Mouse (Mus musculus): ENCODE results near the gene Gcn1l1. TPM values are rescaled to one million over a fixed set of nuclear protein-coding genes. Genes with fewer than 3 reads are reported as not detected.
A peak's percentile ranks its signal among the peaks of the same experiment; 100 is the strongest.

Gcn1l1 gene
- total RNA-seq, 1 experiment from 2014 or later: 39.8 TPM

GRCm38 (mm10) chr5:115634046-115634445 is 69.0 kb downstream of the Gcn1l1 start:
- no peak for ATAC-seq (ENCODE audit: extremely low read depth, insufficient number of reproducible peaks, low FRiP score, poor library complexity, severe bottlenecking)

DNA sequence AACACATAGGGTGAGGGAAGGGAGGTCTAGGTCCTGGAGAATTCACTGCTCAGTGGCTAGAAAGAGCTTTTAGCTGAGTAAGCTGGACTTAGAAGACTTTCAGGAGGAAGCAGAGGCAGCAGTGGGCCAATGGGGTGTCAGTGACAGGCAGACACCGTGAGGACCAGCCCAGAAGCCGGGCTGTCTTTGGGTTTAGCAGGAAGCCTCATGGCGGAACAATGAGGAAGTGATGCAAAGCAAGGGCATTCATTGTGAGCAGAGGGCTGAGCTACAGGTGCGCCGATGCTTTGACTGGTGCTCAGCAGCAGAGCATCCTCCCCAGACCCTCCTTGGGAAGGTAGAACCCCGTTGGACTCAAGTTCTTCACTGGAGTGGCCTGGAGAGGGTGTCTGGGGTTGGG is 70.5 kb downstream of the Gcn1l1 start:
- ATAC-seq (ENCODE audit: extremely low read depth, insufficient number of reproducible peaks, low FRiP score, poor library complexity, severe bottlenecking): peak; percentile 76

- no peak for ATAC-seq (ENCODE audit: extremely low read depth, insufficient number of reproducible peaks, low FRiP score, poor library complexity, severe bottlenecking)
Measured at GRCm38 (mm10) chr5:115644192-115644591, 79.1 kb downstream of the Gcn1l1 start.

DNA sequence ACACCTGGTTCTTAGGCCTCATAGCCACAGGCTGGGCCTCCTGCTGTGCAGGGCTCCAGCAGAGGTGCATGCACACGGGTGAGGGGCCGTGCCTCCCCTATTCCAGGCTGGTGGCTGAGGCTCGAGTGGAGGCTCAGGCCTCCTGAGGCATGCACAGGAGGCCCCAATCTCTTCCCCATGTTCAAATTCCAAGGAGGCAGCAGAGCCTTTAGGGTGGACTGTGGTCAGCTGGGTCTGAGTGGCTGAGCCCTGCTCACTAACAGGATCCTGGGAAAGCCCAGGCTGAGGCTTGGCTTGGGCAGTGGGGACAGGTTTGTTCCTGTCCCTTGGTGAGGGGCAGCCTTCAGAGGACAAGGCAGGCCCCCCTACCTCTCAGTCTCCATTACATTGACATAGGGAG is 83.8 kb downstream of the Gcn1l1 start:
- no peak for ATAC-seq (ENCODE audit: extremely low read depth, insufficient number of reproducible peaks, low FRiP score, poor library complexity, severe bottlenecking)

- no peak for ATAC-seq (ENCODE audit: extremely low read depth, insufficient number of reproducible peaks, low FRiP score, poor library complexity, severe bottlenecking)
Measured at GRCm38 (mm10) chr5:115649699-115650098, 84.6 kb downstream of the Gcn1l1 start.

DNA sequence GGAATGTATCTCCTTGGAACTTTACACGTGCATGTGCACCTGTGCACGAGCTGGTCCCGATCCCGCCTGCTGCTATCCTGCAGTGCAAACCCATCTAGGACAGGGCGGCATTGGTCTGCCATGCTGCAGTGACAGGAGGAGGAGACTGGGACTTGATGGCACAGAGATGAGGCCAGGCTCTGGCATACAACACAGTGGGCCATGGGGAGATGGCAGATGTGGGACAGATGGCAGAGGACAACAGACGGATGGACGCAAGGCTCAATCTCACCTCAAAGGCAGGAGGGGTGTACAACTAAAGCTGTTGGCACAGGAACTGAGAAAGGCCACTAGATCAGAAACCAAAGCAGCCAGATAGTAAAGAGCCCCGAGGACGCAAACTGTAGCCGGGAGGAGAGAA is 85.8 kb downstream of the Gcn1l1 start:
- ATAC-seq (ENCODE audit: extremely low read depth, insufficient number of reproducible peaks, low FRiP score, poor library complexity, severe bottlenecking): no peak

DNA sequence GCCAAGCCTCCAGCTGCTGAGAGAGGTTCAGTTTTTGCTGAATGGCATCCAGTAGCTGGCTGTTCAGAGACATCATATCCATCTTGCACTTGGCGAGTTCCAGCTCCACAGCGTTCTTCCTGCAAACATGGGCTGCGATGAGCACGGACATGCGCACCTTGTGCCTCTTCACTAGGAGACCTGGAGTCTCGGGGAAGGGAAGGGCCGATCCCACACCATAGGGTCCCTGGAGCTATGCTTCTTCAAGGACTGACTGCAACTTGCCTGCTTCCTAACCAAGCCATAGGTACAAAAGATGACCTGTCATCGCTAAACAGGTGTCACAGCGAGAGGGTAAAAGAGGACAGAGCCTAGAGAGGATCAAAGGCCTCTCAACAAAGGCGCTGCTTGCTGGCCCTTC is 86.8 kb downstream of the Gcn1l1 start:
- ATAC-seq (ENCODE audit: extremely low read depth, insufficient number of reproducible peaks, low FRiP score, poor library complexity, severe bottlenecking): no peak

GRCm38 (mm10) chr5:115652681-115653575 is 87.9 kb downstream of the Gcn1l1 start:
- ATAC-seq (ENCODE audit: extremely low read depth, insufficient number of reproducible peaks, low FRiP score, poor library complexity, severe bottlenecking): peak; percentile 96

DNA sequence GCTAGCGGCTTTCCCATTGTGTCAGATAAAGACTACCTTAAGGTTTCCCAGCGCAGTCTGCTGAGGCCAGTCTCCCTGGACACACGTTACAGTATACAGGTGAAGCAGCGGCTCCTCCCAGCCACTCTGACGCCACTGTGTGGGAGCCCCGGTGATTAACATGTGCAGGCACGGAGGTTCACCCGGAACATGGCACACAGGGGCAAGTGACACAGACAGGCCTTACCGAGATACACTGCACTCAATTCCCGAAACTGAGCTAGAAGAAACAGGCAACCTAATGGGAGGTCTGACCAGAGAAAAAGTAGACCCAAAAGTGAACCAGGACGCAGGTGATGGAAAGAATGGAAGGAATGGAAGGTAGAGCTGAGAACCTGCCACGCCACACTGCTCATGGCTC is 88.7 kb downstream of the Gcn1l1 start:
- no peak for ATAC-seq (ENCODE audit: extremely low read depth, insufficient number of reproducible peaks, low FRiP score, poor library complexity, severe bottlenecking)

GRCm38 (mm10) chr5:115656677-115657076 is 91.6 kb downstream of the Gcn1l1 start:
- no peak for ATAC-seq (ENCODE audit: extremely low read depth, insufficient number of reproducible peaks, low FRiP score, poor library complexity, severe bottlenecking)

DNA sequence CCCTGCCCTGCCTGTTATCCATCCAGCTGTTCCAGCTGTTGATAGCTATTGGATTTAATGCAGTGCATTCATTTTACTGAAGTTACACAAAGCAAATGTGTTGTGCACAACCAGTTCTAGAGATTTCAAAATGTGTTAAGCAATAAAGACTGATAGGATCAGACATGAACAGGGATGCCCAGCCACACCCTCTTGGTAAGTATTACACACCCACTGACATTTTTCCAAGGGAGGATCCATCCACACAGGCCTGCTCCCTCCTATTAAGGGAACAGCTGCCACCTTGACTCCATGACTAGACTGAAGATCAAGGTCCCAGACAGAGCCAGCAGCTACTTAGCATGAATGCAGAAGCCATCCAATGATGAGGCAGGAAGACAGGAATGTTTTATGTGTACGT is 92.2 kb downstream of the Gcn1l1 start:
- ATAC-seq (ENCODE audit: extremely low read depth, insufficient number of reproducible peaks, low FRiP score, poor library complexity, severe bottlenecking): no peak

GRCm38 (mm10) chr5:115658352-115658751 is 93.3 kb downstream of the Gcn1l1 start:
- no peak for ATAC-seq (ENCODE audit: extremely low read depth, insufficient number of reproducible peaks, low FRiP score, poor library complexity, severe bottlenecking)

- no peak for ATAC-seq (ENCODE audit: extremely low read depth, insufficient number of reproducible peaks, low FRiP score, poor library complexity, severe bottlenecking)
Measured at GRCm38 (mm10) chr5:115662658-115663057, 97.6 kb downstream of the Gcn1l1 start.

DNA sequence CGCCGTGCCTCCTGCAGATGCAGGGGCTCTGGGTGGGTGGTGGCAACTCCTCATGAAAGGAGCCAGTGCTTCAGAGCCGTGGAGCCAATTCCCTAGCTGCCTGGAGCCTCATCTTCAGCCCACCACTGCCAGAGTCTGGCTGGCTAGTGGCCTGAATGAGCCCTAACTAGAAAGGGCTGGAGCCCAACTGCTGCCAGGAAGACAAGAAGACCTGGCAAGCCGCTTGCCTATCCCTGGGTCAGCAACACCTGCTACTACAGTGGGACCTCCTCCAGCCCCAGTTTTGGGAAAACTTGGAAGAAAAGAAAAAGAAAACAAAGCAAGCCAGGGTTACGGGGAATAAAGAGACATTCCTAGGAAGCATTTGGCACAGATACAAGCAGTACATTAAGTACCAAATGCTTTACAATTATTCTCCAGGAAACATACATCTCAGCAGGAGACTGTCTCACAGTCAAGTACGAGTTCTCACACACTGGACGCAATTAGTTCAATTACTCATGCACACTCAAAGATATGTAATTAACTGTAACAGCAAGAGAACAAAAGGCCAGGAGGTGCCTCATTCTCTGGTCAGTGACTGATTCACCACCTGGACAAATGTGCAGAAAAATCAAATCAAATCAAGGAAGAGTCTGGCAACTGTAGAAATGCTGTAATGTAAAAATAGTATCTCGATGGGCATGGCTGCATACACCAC is 101.5 kb downstream of the Gcn1l1 start:
- no peak for ATAC-seq (ENCODE audit: extremely low read depth, insufficient number of reproducible peaks, low FRiP score, poor library complexity, severe bottlenecking)

DNA sequence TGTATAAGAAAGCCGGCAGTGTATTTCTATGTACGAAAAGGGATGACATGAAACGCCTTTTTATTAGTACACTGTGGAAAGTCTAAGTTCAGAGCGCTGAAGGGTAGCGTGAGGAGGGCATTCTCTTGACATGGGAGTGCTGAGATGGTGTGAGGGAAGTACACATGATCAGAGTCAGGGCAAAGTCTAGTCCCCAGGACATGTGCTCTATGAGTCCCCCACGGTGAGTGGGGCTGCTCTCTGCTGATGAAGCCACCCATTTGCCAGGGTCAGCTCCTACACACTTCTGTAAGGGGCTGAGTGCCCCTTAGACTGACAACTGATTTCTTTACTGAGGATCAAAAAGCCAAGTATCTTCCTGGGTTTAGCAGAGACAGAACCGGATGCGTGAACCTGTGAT is 102.2 kb downstream of the Gcn1l1 start:
- no peak for ATAC-seq (ENCODE audit: extremely low read depth, insufficient number of reproducible peaks, low FRiP score, poor library complexity, severe bottlenecking)

GRCm38 (mm10) chr5:115667894-115668293 is 102.8 kb downstream of the Gcn1l1 start:
- ATAC-seq (ENCODE audit: extremely low read depth, insufficient number of reproducible peaks, low FRiP score, poor library complexity, severe bottlenecking): no peak

DNA sequence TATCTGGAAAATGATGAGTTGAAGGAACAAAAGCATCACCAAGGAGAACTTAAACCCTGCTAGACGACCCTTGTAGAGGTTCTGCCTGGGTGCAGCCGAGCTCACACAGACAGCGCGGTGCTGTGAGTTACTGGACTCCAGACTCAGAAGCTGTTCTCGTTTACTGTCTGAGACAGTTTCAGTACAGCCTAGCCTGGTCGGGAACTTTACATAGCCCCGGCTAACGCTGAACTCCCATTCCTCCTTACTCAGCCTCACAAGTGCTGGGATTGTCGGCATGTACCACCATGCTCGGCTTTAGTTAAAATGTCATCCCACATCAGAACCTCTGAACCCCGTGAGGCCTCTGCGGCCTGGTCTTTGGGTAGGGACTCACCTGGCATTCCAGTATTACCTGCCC is 103.9 kb downstream of the Gcn1l1 start:
- no peak for ATAC-seq (ENCODE audit: extremely low read depth, insufficient number of reproducible peaks, low FRiP score, poor library complexity, severe bottlenecking)

DNA sequence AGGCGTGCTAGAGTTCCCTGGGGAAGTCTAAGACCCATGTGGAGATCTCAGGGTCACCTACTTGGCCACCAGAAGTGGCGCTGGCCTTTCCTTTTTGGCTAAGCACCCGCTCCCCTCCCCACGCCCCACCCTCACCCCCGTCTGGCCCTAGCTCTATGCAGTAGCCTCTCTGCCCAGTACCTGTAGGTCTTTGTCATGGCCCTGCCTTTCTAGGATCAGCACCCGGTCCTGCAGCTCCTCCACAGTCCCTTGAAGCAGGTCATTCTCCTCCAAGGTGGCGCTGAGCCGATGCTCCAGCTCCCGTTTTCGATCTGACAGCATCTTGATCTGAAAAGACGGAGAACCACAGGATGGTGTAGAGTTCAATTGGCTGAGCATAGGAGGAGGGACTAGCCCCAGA is 104.9 kb downstream of the Gcn1l1 start:
- ATAC-seq (ENCODE audit: extremely low read depth, insufficient number of reproducible peaks, low FRiP score, poor library complexity, severe bottlenecking): no peak

DNA sequence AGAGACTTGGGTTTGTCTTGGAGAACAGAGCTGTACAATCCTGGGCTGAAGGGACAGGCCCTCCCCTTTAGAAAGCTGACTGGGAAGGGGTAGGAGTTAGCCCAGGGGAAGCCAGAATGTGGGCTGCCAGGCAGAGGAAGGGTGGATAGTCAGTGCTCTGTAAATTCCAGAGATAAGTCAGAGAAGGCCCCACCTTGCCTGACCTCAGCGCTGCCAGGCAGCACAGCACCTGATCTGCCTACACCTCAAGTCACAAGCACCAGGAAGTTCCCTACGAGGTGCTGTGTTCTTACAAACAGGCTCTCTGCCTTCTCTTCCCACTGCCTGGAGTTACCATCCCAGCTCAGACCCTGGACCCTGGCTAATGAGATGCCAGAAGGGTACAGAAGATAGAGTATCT is 105.4 kb downstream of the Gcn1l1 start:
- ATAC-seq (ENCODE audit: extremely low read depth, insufficient number of reproducible peaks, low FRiP score, poor library complexity, severe bottlenecking): no peak

DNA sequence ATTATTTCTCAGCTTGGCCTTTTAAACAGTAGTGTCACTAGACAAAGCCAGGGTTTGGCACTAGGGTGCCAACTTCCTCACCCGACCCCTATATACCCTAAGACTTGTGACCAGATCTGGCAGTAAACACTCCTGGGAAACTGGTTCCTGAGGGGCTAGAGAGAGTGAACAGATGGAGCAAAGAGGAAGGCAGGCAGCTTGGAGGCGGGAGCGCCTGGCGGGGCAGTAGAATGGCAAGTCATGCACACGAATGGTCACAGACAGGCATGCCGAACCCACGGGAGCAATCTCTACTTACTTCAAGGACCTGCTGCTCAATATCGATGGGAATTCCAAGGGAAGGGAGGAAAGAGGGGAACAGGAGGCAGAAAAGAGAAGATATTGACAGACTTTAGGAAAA is 106.8 kb downstream of the Gcn1l1 start:
- ATAC-seq (ENCODE audit: extremely low read depth, insufficient number of reproducible peaks, low FRiP score, poor library complexity, severe bottlenecking): no peak

Data from neutrophil, adult 5-6 weeks (primary cell).